Mouse (Mus musculus): Measurements from ENCODE around the gene Gjc1. TPM values are rescaled to one million over a fixed set of nuclear protein-coding genes. Genes with fewer than 3 reads are reported as not detected.
A peak's percentile ranks its signal among the peaks of the same experiment; 100 is the strongest.

Gjc1 gene
- polyA plus RNA-seq, 1 experiment from 2014 or later: 87.8 TPM

DNA sequence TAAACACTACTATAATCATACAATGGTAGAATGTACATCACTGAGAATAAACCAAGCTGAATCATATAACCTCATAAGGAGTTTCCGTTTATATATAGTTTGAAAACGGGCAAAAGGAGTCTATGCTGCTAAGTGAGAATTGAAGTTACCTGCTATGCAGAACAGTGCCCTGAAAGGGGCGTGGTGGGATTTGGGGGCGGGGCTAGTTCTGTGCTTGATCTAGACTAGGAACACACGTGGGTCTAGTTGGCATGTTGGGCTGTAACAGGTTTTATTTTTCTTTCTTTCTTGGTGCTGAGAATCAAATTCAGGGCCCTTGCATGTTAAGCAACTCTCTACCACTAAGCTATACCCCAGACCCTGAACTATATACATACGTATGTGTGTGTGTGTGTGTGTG, 1.7 kb upstream of the Gjc1 start:
- no peak overlapping the region for H3K9ac ChIP-seq (ENCODE audit: low read length)
- no peak for ATAC-seq (ENCODE audit: low FRiP score)
- no peak overlapping the region for H3K27ac ChIP-seq (ENCODE audit: low read depth, low read length)
- H3K4me2 ChIP-seq: no peak overlapping the region
- H3K4me1 ChIP-seq (ENCODE audit: control insufficient read depth, insufficient read depth, low read length): peaks cover 13% of the 10 kb centered on the region
- H3K36me3 ChIP-seq (ENCODE audit: control insufficient read depth, insufficient read depth, low read length): no peaks in the 10 kb centered on the region
- H3K9me3 ChIP-seq (ENCODE audit: control insufficient read depth, low read length): no peaks in the 10 kb centered on the region
- H3K27me3 ChIP-seq (ENCODE audit: control insufficient read depth, insufficient read depth, low read length): peaks cover 2% of the 10 kb centered on the region; the same call in 1 of the 2 replicates
- 52% methylated on average over 6 of the region's 6 CpGs for WGBS
- H3K4me3 ChIP-seq (ENCODE audit: low read depth, low read length): no peak overlapping the region
- no peak for DNase-seq (ENCODE audit: low spot score, missing footprints)

GRCm38 (mm10) chr11:102820432-102820831, 932 bp upstream of the Gjc1 start:
- no peaks in the 10 kb centered on the region for H3K9me3 ChIP-seq (ENCODE audit: control insufficient read depth, low read length)
- peaks cover 2% of the 10 kb centered on the region; the same call in 1 of the 2 replicates for H3K27me3 ChIP-seq (ENCODE audit: control insufficient read depth, insufficient read depth, low read length)
- DNase-seq (ENCODE audit: low spot score, missing footprints): no peak
- no peak overlapping the region for H3K4me3 ChIP-seq (ENCODE audit: low read depth, low read length)
- H3K4me1 ChIP-seq (ENCODE audit: control insufficient read depth, insufficient read depth, low read length): peaks cover 16% of the 10 kb centered on the region
- no peak for ATAC-seq (ENCODE audit: low FRiP score)
- 4% methylated on average over 3 of the region's 3 CpGs for WGBS
- no peak overlapping the region for H3K27ac ChIP-seq (ENCODE audit: low read depth, low read length)
- H3K4me2 ChIP-seq: no peak overlapping the region
- no peak overlapping the region for H3K9ac ChIP-seq (ENCODE audit: low read length)
- H3K36me3 ChIP-seq (ENCODE audit: control insufficient read depth, insufficient read depth, low read length): no peaks in the 10 kb centered on the region

GRCm38 (mm10) chr11:102819783-102820385, 384 bp upstream of the Gjc1 start:
- H3K27ac ChIP-seq (ENCODE audit: low read depth, low read length): no peak overlapping the region
- DNase-seq (ENCODE audit: low spot score, missing footprints): peak; percentile 88

GRCm38 (mm10) chr11:102818121-102819020, 1.1 kb downstream of the Gjc1 start:
- peaks cover 2% of the 10 kb centered on the region; the same call in 1 of the 2 replicates for H3K27me3 ChIP-seq (ENCODE audit: control insufficient read depth, insufficient read depth, low read length)
- peak; percentile 95 for DNase-seq (ENCODE audit: low spot score, missing footprints)
- no peaks in the 10 kb centered on the region for H3K9me3 ChIP-seq (ENCODE audit: control insufficient read depth, low read length)
- under 1% methylated on average over 46 of the region's 92 CpGs for WGBS
- H3K27ac ChIP-seq (ENCODE audit: low read depth, low read length): peak overlapping the region; percentile 92
- peak overlapping the region; percentile 88 for H3K4me3 ChIP-seq (ENCODE audit: low read depth, low read length)
- H3K4me1 ChIP-seq (ENCODE audit: control insufficient read depth, insufficient read depth, low read length): peaks cover 16% of the 10 kb centered on the region
- H3K4me2 ChIP-seq: peak overlapping the region; percentile 56
- H3K9ac ChIP-seq (ENCODE audit: low read length): peak overlapping the region; percentile 98
- ATAC-seq (ENCODE audit: low FRiP score): peak; percentile 56
- H3K36me3 ChIP-seq (ENCODE audit: control insufficient read depth, insufficient read depth, low read length): no peaks in the 10 kb centered on the region

More at GRCm38 (mm10) chr11:102819783-102820385, 384 bp upstream of the Gjc1 start:
- Histone ChIP-seq H3K36me3 (ENCODE audit: control insufficient read depth, insufficient read depth, low read length) (no peaks in the 10 kb centered on the region), H3K9me3 (ENCODE audit: control insufficient read depth, low read length) (no peaks in the 10 kb centered on the region), H3K27me3 (ENCODE audit: control insufficient read depth, insufficient read depth, low read length) (peaks cover 2% of the 10 kb centered on the region; the same call in 1 of the 2 replicates), H3K4me1 (ENCODE audit: control insufficient read depth, insufficient read depth, low read length) (peaks cover 16% of the 10 kb centered on the region), H3K4me2 (peak overlapping the region; percentile 56), H3K9ac (ENCODE audit: low read length) (no peak overlapping the region), H3K4me3 (ENCODE audit: low read depth, low read length) (peak overlapping the region; percentile 88)
- ATAC-seq (ENCODE audit: low FRiP score): no peak
- 8% methylated on average over 14 of the region's 14 CpGs for WGBS

DNA sequence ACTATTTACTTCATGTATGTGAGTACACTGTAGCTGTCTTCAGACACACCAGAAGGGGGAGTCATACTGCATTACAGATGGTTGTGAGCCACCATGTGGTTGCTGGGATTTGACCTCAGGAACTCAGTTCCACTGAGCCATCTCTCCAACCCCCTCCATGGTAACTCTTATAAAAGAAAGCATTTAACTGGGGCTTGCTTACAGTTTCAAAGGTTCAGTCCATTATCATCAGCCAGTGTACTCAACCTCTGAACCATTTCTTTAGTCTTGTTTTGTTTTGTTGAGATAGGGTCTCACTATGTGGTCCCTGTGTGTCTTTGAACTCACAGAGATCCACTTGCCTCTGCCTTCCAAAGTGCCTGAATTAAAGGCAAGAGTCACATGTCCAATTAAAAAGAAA, 4.6 kb downstream of the Gjc1 start:
- Histone ChIP-seq H3K9ac (ENCODE audit: low read length) (no peak overlapping the region), H3K36me3 (ENCODE audit: control insufficient read depth, insufficient read depth, low read length) (no peaks in the 10 kb centered on the region), H3K4me1 (ENCODE audit: control insufficient read depth, insufficient read depth, low read length) (peaks cover 16% of the 10 kb centered on the region), H3K4me3 (ENCODE audit: low read depth, low read length) (no peak overlapping the region), H3K9me3 (ENCODE audit: control insufficient read depth, low read length) (no peaks in the 10 kb centered on the region), H3K27ac (ENCODE audit: low read depth, low read length) (no peak overlapping the region), H3K4me2 (no peak overlapping the region), H3K27me3 (ENCODE audit: control insufficient read depth, insufficient read depth, low read length) (0 out of 2 replicates have a peak, but pooled peaks cover under 1% of the 10 kb centered on the region)
- DNase-seq (ENCODE audit: low spot score, missing footprints) (no peak), ATAC-seq (ENCODE audit: low FRiP score) (no peak)

DNA sequence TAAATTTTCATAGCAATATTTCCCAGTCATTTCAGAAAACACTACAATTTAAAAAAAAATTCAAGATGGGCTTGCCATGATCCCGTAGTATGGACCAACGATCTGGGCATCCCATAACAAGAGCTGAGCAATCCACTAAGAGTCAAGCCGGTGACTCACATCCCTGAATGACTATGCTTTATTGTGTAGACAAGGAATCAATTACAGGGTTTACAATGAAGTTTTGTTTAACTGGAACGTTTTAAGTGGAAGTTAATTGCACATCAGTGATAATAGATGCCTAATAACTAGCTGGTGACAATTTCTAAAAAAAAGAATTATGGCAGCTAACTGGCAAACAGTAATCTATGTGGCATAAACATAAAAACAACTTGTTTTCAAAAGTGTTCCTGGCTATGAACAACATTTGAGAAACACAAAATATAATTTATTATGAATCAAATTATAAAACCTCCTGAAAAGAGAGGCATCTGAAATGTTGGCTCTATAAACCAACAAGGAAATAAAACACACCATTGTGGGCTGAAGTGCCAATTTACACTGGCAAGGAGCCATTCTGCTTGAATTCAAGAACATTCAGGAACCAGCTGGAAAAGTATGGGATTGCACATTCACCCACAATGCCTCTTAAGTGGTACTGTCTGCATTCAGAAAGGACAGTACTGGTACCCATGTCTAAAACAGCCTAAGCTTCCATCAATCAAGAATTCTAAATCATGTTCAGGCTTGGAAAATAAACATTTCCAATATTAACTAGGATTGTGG, 8.6 kb downstream of the Gjc1 start:
- no peaks in the 10 kb centered on the region for H3K27me3 ChIP-seq (ENCODE audit: control insufficient read depth, insufficient read depth, low read length)
- no peak for DNase-seq (ENCODE audit: low spot score, missing footprints)
- WGBS: 77% methylated on average over 4 of the region's 4 CpGs
- H3K27ac ChIP-seq (ENCODE audit: low read depth, low read length): no peak overlapping the region
- H3K4me2 ChIP-seq: no peak overlapping the region
- H3K4me1 ChIP-seq (ENCODE audit: control insufficient read depth, insufficient read depth, low read length): no peaks in the 10 kb centered on the region; the same call in 1 of the 2 replicates
- H3K36me3 ChIP-seq (ENCODE audit: control insufficient read depth, insufficient read depth, low read length): no peaks in the 10 kb centered on the region
- ATAC-seq (ENCODE audit: low FRiP score): no peak
- H3K9ac ChIP-seq (ENCODE audit: low read length): no peak overlapping the region
- H3K4me3 ChIP-seq (ENCODE audit: low read depth, low read length): no peak overlapping the region
- H3K9me3 ChIP-seq (ENCODE audit: control insufficient read depth, low read length): no peaks in the 10 kb centered on the region

- H3K27ac ChIP-seq (ENCODE audit: low read depth, low read length): no peak overlapping the region
- H3K4me3 ChIP-seq (ENCODE audit: low read depth, low read length): no peak overlapping the region
- ATAC-seq (ENCODE audit: low FRiP score) (no peak), DNase-seq (ENCODE audit: low spot score, missing footprints) (no peak)
- WGBS: 83% methylated on average over 5 of the region's 5 CpGs
- no peaks in the 10 kb centered on the region for H3K27me3 ChIP-seq (ENCODE audit: control insufficient read depth, insufficient read depth, low read length)
- H3K36me3 ChIP-seq (ENCODE audit: control insufficient read depth, insufficient read depth, low read length): peaks cover 5% of the 10 kb centered on the region; the same call in 1 of the 2 replicates
- H3K4me2 ChIP-seq: no peak overlapping the region
- H3K9me3 ChIP-seq (ENCODE audit: control insufficient read depth, low read length): no peaks in the 10 kb centered on the region
- H3K9ac ChIP-seq (ENCODE audit: low read length): no peak overlapping the region
- no peaks in the 10 kb centered on the region for H3K4me1 ChIP-seq (ENCODE audit: control insufficient read depth, insufficient read depth, low read length)
Measured at GRCm38 (mm10) chr11:102808246-102808645, 11.3 kb downstream of the Gjc1 start.

DNA sequence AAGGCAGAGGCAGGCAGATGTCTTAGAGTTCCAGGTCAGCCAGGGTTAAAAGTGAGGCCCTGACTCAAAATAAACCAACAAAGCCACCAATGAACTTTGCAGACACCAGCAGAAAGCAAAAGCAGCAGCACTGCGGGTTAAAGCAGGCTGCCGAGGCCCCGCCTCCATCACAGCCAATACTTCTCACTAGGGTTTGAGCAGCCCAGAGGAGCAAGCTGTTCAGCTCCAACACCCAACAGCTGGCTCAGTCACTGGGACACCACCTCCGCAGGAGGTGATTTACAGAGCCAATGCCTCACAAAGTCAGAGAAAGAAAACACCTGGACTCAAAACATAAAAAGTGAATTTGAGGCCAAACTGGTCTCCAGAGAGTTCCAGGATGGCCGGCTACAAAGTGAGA, 16.0 kb downstream of the Gjc1 start:
- Histone ChIP-seq H3K9me3 (ENCODE audit: control insufficient read depth, low read length) (no peaks in the 10 kb centered on the region), H3K36me3 (ENCODE audit: control insufficient read depth, insufficient read depth, low read length) (peaks cover 14% of the 10 kb centered on the region), H3K4me3 (ENCODE audit: low read depth, low read length) (no peak overlapping the region), H3K9ac (ENCODE audit: low read length) (no peak overlapping the region), H3K27ac (ENCODE audit: low read depth, low read length) (no peak overlapping the region), H3K27me3 (ENCODE audit: control insufficient read depth, insufficient read depth, low read length) (no peaks in the 10 kb centered on the region), H3K4me2 (no peak overlapping the region), H3K4me1 (ENCODE audit: control insufficient read depth, insufficient read depth, low read length) (no peaks in the 10 kb centered on the region)
- DNase-seq (ENCODE audit: low spot score, missing footprints) (no peak), ATAC-seq (ENCODE audit: low FRiP score) (no peak)
- WGBS: 86% methylated on average over 5 of the region's 5 CpGs

Measured in midbrain, embryonic 11.5 days (tissue).